Mouse (Mus musculus) gonadal fat pad, adult 2 months (tissue): ENCODE measurements at regions not wholly inside any gene's neighbourhood (a gene's known extent, or its start where the extent isn't known, plus 50 kb on each side); places are given as distances from the start of the nearest gene placed in this dataset.

Source experiments
- DNase-seq: peaks from one replicate; pipeline ENCODE4 v3.0.0-alpha.2; 2012; ENCODE audit warnings: low read depth

- no peak for DNase-seq
Measured at GRCm38 (mm10) chr7:119089931-119090330, 94.5 kb downstream of the Gpr139 start.

GRCm38 (mm10) chr7:119088537-119088936 lies 93.5 kb upstream of the Gprc5b start:
- DNase-seq, result no peak

- DNase-seq, result no peak
Measured at GRCm38 (mm10) chr7:119087723-119088419, 92.9 kb upstream of the Gprc5b start.

GRCm38 (mm10) chr7:119085696-119086451 lies 90.9 kb upstream of the Gprc5b start:
- DNase-seq, result no peak

- no peak for DNase-seq
Measured at GRCm38 (mm10) chr7:119076712-119077619, 82.0 kb upstream of the Gprc5b start.

DNA sequence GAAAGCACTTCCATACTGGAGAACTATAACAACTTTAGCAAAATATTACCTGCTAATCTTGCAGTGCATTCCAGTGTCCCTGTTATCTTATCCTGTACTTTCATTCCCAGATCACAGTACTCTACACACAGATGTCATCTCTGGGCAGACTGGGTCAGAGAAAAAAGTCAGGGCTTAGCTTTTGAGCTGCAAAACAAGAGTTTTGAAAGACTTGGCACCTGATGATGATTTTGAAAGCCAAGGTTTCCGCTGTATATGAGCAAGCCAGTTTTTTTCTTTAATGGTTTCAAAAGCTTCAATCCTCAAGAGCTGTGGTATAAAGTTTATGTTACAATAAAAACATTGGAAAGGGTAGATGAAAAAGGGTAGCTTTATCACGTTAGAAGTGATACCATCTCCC lies 71.0 kb upstream of the Gprc5b start:
- peak; percentile 3 for DNase-seq
